Mouse (Mus musculus) CD4-positive helper T cell, adult 2 months (primary cell): ENCODE results near the gene Prkab2.
A peak's percentile ranks its signal among the peaks of the same experiment; 100 is the strongest.

Experiments
- DNase-seq: peaks from one replicate; pipeline ENCODE4 v3.0.0-alpha.2; 2012; ENCODE audit warnings: low read depth, missing footprints, low spot score

Gene Prkab2

DNA sequence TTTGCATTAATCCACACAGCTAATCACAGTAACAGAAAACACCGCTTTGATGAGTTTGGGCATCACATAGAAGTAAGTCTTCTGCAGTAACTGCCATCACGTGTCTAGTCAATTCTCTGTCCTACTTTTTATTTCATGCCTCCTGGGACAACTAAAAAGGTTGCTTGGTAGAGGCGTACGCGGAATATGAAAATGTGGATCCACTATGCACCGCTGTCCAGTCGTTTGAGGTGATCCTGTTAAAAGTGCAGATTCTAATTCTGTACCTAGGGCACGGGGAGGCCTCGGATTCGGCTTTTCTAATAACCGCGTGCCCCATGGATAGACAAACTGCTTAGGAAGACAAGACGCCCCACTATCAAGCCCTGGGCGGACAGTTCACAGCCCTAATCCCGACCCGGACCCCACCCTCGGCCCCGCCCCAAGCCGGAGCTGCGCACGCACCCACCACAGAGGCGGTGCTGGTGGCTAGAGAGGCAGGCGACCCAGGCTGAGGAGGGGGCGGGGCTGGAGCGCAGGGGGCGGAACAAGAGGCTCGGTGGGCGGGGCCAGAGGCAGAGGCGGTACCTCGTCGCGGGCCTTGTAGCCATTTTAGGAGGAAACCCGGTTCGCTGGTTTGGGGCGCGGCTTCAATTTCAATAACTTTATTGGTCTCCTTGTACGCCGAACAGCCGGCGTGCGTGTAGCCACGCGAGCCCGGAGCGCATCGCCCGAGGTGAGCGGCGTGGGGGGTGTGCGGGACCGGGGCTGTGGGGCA lies at the start of gene Prkab2:
Prkab2 (plus strand) TSS at position 539 of the 757 bp plus-strand sequence.
- peak; percentile 98 for DNase-seq

DNA sequence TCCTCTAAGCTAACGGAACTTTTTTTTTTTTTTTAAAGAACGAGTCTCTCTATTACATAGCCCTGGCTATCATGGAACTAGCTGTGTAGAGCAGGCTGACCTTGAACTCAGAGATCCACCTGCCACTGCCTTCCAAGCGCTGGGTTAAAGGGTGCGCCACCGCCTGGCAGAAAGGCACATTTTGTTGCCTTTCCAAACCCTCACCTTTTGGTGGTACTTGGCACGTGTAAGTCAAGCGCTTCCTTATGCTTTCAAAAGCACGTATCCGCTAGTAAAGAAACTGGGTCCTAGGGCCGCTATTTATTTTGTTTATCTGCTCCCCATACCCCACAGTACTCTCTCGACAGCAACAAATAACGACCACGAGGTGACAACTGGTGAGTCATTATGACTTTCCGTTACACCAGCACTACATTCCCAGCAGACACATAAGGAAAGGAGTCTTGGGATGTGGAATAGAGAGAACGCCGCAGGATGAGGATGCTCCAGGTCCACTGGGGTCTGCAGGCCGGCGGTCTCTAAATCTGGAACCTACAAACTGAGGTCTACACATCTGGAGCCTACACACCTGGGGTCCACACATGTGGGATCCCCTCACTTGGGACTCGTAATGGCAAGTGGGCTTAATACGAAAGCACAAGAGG lies 48.7 kb upstream of the Prkab2 start:
- peak; percentile 78 for DNase-seq

DNA sequence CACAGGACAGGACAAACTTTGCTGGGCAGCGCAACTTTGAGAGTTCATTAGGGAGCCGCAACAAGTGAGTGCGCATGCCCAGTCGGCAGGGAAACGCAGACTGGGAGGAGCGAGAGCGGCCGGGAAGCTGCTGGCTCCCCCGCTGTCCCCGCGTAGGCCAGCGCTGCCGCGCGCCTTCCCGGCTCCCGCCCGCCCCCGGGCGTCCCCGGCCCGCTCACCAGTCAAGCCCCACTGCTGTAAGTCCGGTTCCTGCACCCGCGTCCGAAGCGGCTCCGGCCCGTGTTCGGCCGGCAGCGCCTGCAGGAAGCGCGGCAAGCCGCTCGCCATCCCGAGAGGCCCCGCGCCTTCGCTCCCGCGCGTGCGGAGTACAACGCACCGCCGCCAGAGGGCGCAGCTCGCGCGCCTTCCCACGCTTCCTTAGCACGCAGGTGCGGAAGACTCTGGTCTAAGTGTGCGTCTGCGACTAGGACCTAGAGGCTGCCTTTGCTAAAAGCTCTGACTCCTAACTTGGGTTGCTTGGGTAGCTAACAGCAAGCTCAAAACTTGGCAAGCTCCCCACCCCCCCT lies 48.1 kb upstream of the Prkab2 start, which contains the start of gene Chd1l:
Chd1l (minus strand) TSS at position 359 of the 566 bp plus-strand sequence.
- peak; percentile 95 for DNase-seq

DNA sequence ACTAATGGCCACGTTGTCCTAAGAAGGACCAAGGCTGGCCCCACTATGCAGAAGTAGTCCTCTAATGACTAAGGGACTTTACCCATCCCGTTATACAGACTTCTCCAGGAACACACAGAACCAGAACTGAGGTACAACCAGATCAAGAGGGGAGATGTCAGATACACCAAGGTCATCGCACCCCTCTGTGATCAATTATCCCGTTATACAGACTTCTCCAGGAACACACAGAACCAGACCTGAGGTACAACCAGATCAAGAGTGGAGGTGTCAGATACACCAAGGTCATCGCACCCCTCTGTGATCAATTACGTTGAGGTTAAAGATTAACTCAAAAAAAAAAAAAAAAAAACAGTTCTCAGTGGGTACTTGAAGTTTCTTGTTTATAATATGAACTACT lies 47.0 kb upstream of the Prkab2 start:
- no peak for DNase-seq

DNA sequence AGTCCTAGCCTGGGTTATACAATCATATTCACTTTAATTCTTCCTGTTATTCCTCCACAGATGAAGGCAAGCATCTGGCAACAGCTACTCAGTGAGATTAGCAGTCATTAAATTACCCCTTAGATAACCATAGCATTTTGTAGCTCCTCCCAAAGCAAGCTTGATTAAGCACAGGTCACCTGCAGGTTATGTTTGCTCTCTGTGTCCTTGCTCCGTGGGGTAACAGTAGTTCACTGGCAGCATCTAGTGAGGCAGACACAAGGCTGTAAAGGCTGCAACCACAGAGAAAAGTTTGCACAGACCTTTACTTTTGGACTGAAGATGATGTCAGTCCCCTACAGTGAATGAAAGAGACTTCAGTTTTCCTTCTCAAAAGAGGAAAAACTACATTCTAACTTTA lies 42.8 kb upstream of the Prkab2 start:
- DNase-seq = no peak

DNA sequence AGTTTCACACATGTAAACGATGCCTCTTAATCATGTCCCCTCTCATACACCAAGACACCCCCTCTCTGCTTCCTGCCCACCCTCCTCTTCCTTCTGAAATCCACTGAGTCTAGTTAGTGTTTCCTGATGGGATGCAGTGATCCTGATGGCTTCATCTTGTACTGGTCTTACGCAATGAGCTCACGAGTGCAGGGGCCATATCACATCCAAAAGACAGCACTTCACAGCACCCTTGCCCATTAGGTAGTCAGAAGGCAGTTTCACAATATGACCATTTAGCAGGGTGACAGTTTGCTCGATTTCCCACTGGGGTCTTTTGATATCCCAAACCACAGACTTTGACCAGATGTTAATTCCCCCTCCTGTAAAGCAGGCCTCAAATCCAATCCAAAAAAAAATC lies 42.1 kb upstream of the Prkab2 start:
- DNase-seq = no peak

DNA sequence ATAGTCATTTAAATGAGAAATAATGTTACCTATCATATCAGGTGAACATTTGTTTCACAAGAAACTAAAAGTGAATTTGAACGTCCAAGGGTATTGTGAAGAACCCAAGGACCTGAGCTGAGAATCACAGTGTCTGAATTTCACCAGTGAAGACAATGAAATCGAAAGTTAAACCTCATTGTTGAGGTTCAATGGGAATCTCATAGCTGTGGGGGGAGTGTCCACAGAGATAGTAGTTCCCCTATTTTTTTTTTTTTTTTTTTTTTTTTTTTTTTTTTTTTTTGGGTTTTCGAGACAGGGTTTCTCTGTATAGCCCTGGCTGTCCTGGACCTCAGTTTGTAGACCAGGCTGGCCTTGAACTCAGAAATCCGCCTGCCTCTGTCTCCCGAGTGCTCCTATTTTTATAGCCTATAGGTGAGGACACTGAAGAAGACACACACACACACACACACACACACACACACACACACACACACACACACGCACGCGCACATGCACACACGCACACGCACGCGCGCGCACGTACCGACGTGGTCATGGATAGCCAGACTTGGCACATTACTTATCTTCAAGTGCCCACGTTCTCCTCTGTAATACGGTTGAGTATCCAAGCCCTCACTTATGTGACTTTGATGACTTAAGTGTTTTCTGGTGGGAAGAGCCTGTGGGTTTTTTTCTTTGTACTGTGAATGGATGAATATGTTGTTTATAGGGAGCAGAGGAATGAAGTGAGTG lies 40.7 kb upstream of the Prkab2 start:
- no peak for DNase-seq

DNA sequence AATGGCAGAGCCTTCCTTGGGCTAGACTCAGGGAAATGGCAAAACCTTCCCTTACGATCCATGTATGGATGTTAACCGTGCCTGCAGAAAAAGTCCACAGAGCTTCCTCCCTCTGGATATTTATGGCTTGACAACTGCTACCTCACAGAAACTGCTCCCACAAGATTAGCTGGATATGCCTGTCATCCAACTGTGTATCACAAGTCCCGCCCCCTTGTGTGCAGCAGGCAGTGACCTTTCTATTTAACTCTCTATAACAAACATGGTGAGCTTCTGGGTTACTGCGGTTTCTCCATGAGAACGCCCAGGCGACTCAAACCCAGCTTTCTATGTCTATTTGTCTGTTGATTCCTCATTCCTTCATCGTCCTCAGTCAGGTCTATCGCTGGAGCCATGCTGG lies 40.1 kb upstream of the Prkab2 start:
- no peak for DNase-seq

DNA sequence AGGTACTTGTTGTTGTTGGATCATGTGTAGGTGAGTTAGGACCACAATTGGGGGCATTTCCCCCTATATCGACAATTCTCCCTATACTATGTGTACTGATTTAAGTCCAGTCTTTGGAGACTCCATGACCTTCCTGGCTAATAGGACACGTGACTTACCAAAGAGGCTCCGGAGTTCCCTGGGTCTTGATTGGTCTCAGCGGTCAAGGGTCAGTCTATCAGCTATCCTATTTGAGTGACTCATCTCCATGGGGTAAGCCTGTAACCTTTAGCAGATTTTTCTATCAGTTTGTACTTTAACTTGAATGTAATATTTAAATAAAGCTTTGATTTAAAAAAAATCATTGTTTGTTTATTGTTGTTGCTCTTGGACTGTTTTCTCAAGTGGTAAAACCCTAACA lies 37.3 kb upstream of the Prkab2 start:
- no peak for DNase-seq

DNA sequence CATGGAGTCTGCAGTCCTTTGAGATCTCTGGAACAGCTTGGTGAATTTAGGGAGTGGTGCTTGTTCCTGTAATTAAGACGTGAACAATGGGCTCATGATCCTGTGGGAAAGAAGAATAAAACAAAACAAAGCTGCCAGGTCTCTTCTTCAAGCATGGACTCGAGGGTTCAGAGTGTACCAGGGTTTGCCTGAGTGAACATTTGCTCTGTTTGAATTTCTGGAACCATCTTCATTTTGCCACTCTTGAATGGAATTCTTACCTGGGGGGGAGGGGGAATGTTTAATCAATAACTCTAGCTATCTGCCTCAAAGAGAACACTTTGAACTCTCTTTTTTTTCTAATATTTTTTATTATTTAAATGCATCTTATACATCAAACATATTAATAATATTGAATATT lies 33.4 kb upstream of the Prkab2 start:
- no peak for DNase-seq

DNA sequence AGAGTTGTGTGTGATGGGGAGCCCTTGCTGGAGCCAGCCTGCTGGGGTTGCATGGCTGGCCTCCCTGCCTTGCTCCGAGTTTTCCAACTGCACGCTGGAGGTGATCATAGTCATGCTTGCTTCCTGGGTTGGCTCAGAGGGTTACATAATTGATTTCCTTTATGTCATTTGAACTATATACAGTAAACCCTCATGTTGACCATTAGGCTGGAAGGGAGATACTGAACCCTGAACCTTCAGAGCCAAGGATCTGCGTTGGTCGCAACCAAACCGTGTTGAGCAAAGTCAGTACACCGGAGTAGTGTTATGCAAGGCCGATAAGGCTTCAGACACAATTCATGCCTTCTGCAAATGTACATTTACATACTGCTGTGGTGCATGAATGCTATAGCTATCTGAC lies 30.1 kb upstream of the Prkab2 start:
- DNase-seq = no peak

DNA sequence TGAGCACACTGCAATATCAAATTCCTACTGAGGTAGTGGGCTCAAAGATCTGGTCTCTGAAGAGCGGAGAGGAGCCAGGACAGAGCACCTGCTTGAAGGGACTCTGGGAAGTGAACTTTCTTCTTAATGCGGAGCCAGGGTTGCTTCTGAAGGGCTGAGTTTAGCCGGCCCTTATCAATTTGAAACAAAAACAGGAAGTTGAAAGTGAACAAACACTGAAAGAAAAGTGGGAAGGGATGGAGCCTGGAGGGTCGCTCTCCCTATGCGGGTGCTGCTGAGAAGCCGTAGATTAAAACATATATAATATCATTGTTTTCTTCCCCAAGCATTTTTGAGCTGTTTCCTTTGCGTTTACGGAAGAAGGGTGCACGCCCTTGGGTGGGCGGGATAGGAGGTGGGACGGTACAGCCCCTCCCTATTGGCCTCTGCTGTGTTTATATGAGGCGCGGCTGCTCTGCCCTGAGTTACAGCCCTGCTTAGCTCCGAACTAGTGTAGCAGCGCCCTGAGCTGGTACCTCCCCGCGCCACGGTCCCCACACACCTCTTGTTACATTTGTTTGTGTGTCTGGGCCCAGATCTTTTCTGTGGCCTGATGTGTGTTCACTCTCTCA lies 29.5 kb upstream of the Prkab2 start, which contains the start of gene Fmo5:
Fmo5 (plus strand) TSS at position 414 of the 611 bp plus-strand sequence.
- DNase-seq = peak; percentile 81

DNA sequence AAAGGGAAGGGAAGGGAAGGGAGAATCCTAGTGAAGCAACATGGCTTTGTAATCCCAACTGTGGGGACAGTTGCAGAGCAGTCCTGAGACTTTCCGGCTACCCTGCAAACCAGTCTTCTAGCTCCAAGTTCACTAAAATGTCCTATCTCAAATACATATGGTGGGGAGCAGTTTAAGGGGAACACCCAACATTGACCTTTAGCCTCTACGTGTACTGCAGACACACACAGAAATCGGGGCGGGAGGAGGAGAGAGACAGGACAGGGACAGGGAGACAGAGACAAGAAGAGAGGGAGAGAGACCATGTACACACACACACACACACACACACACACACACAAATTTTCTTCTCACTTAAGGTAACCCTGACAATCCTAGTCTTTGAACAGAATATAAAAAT lies 28.1 kb upstream of the Prkab2 start:
- DNase-seq = no peak

DNA sequence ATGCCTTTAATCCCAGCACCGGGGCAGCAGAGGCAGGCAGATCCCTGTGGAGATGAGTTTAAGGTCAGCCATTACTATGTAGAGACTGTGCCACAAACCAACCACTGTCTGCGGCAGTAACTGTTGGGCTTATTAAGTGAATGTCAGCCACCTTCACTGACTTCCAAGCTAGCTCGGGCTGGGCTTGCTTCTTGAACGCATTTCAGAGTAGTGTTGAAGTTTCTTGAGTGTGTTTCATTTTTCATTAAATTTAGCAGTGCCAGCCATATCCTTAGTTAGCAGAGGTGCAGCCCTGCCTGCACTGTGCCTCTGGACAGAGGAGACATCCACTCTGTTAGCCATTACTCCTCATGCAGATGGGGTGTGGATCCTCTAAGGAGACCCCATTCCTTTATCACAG lies 27.2 kb upstream of the Prkab2 start:
- DNase-seq = no peak

DNA sequence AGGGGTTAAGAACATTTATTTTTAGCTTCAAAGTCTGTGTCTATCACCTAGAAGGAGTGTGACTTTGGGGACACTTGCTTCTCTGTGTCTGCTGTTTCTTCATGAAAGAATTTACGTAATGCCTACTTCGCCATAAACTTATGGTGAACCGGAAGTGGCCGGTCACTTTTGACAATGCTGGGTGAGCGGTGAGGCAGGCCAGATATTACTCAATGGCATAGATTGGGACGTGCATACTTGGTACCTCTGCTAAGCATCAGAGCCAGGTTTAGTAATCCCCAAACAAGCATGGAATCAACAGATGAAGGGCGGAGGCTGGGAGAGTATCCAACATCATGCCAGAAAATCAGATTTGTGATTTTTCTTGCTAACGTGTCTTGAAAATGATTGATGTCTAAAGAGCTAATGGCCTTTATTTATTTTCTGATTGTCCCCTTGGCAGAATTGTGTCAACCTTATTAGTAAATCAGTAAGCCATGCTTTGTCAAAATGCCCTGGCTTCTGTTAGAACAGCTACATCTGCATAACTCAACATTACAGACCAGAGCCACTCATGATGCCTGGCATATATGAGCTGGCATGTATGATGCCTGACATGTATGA lies 26.6 kb upstream of the Prkab2 start:
- DNase-seq = no peak

DNA sequence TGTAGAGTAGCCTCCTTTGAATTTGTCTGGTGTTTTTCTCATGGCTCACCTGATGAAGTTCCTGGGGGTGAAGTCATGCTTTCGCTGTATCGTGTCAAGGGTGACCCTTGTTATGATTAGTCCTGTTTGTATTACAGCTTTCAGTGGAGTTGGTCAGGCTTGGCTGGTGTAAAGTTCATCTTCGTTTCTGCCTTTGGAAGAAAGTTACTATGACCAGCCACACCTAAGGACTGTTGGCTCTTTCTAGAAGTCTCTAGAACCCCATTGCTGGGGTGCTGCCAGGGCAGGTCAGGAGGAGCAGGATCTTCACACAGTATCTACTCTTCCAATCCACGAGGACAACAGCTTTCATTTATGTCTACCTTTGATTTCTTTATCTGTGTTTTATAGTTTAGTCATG lies 24.5 kb upstream of the Prkab2 start:
- no peak for DNase-seq

DNA sequence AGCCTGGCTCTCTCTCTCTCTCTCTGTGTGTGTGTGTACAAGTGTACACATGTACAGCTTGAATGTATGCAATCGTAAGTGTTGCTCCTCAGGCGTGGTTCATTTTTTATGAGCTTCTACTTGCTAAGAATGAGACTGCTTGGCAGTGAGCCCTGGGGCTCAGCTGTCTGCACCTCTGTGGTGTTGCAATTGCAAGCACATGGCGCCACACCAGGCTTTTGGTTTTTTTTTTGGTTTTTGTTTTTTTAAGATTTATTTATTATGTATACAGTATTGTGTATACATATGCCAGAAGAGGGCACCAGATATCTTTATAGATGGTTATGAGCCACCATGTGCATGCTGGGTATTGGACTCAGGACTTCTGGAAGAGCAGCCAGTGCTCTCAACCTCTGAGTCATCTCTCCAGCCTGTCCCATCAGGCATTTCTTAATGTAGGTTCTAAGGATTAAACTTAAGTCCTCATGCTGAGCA lies 23.7 kb upstream of the Prkab2 start:
- DNase-seq = no peak

DNA sequence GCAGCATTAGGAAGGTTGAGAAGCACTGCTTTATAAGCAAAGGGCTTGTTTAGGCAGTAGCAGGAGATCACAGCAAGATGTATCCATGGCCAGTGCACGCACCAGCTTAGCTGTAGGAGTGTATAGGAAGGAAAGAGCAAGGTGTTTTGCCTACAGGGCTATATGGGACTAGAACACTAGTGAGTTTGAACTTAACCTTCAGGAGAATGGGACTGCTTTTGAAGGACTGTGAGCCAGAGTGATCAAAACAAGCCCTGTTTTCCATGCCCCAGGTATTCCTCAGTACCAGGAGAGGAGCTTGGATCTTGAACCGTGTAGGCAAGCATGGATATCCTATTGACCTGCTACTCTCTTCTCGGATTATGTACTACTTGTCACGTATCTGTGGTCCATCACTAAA lies 16.6 kb upstream of the Prkab2 start:
- no peak for DNase-seq

DNA sequence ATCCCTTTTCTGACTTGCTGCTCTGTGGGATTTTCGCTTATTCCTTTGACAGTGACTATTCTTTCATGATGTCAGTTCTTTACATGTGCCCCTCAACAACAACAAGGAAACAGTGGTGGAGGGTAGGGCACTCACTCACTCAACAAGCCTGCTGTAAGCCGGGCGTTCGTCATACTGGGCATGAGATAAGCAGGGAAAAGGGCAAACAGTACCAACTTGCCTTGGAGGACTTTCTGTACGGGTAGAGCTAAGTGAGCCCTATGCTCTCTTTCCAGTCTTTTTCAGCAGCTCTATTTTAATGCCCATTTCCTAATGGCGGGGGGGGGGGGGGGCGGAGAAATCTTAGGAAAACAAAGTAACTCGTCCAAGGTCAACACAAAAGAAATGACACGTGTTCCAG lies 16.0 kb upstream of the Prkab2 start:
- DNase-seq = no peak

DNA sequence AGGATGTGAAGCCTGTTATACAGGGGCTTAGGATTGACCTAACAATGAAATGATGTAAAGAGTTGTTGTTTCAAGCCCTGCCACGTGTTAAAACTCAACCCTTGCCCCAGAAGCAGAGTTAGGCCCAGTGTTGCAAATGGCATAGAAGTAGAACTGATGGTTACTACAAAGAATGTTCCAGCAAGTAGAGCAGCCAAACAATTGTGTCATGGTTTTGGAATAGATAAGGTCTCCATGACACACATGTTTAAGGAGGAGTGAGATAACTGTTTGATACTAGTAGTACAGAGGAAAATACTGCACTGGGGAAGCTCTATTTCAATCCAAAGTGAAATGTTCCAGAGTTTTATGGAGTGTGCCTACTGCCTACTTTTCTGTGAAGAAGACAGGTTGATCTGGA lies 9.5 kb upstream of the Prkab2 start:
- DNase-seq = no peak

DNA sequence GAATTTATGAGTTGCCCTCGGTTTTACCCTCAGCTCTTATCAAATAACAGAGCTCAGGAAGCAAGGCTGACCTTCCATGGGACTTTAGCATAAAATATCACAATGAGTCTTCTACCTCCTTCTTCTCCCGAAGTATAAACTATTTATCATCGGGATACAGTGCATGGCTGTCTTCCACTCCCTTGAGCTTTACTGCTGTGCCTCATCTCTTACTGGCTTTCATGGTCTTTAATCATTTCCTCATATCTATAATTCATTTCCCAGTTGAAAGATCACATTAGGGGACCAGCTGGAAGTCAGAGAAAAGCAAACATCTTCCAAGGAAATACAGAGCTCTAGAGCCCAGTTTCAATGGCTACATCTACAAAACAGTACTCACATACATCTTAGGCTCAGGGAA lies 9.0 kb upstream of the Prkab2 start:
- no peak for DNase-seq
